Mouse (Mus musculus) A20 (cell line): ENCODE data around the gene Tdrkh.

ENCODE experiments used
- DNase-seq: peaks from one replicate; pipeline ENCODE4 v3.0.0-alpha.2; 2011; ENCODE audit warnings: low read depth, low spot score

Gene Tdrkh

DNA sequence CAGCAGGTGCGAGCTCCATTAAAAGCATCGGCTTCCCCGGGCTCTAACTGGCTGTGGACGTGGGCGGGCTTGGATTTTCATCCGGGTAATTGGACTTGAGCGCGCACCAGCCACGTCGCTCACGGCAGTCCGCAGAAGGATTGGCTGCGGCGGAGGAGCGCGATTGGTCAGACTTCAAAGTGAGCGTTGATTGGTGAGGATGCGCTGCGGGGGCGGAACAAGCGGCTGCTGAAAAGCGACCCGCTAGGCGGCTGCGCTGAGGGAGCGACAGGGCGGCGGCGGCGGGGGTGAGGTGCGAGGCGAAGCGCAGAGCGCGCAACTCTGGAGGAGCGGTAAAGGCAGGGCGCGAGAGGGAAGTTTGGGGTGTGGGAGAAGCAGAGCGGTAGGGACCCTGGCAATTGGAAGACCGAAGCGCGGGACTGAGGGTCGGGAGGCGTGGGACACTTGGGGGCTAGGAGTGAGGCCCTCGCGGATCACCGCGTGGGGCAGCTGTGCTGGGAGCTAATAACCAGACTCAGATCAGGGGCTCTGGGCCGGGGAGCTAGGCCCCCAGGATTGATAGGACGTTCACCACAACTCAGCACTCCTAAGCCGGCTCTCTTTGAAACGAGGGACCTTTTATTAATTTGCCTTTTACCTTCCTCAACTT, at the start of gene Tdrkh:
Tdrkh (plus strand) TSS at position 243 of the 649 bp plus-strand sequence.
- DNase-seq = no peak

DNA sequence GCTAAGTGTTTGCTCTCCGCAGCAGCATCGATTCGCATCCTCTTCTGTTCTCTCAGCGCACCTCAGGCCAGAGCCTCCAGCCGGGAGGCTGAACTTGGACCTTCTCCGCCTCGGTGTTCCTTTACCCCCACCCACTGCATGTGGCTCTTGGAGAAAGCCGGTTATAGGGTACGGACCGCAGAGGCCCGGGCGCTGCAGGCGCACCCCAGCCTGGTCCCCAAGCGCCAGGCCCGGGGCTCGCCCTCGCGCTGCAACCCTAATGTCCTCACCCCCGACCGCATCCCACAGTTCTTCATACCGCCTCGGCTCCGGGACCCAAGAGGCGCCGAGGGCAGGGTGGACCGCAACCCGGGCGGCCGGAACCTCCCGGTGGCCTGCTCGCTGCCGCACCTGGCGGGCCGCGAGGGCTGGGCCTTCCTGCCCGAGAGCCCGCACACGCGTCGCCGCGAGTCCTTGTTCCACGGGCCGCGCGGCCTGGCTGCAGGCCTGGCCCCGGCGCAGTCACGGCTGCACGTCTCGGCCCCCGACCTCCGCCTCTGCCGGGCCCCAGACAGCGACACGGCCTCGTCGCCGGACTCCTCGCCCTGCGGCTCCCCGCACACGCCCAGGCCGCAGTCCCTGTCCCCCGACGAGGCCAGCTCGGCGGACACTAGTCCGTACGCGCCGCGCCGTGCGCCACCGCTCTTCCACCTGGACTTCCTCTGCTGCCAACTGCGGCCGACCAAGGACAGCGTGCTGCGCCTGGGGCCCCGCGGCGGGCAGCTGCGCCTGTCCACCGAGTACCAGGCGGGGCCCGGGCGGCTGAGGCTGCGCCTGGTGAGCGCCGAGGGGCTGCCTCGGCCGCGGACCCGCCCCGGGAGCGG, 49.6 kb upstream of the Tdrkh start:
- no peak for DNase-seq

GRCm38 (mm10) chr3:94364154-94364526, 48.9 kb upstream of the Tdrkh start:
- DNase-seq = no peak

DNA sequence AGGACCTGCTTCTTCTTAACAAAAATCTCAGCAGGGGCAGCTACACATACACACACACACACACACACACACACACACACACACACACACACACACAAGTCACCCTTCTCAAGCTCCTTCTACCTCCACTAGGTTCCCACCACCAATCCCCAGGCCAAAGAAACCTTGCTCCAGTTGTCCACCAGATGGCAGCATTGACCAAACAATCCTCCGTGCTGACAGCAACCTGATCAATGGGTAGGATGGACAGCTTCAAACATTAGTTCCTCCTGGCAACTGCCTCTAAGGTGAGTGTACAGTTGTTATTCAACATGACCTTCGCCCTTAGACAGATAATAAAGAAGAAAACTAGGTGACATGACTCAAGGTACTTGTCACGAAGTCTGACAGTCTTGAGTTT, 46.3 kb upstream of the Tdrkh start:
- peak; percentile 83 for DNase-seq

GRCm38 (mm10) chr3:94367511-94367910, 45.6 kb upstream of the Tdrkh start:
- no peak for DNase-seq

DNA sequence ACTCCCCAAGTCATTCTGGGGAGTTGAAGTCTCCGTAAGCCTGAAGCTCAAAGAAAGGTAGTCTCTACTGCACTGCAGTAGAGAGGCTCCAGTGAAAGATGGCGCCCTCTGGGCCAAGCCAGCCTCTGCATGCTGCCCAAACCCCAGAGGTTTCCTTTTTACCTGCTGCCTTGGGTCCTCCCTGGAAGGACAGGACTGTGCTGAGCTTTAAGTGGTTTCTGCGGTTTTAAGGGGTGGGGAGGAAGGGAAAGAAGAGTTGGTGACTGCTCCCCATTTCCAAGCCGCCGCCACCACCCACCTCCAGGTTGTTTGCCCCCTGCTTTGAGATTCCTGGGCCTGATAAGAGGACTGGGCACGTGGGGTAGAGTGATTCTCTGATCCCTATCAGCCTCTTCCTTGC, 44.4 kb upstream of the Tdrkh start:
- DNase-seq = no peak

- DNase-seq = no peak
Measured at GRCm38 (mm10) chr3:94369709-94370108, 43.4 kb upstream of the Tdrkh start.

- DNase-seq = no peak
Measured at GRCm38 (mm10) chr3:94371637-94372036, 41.4 kb upstream of the Tdrkh start.

DNA sequence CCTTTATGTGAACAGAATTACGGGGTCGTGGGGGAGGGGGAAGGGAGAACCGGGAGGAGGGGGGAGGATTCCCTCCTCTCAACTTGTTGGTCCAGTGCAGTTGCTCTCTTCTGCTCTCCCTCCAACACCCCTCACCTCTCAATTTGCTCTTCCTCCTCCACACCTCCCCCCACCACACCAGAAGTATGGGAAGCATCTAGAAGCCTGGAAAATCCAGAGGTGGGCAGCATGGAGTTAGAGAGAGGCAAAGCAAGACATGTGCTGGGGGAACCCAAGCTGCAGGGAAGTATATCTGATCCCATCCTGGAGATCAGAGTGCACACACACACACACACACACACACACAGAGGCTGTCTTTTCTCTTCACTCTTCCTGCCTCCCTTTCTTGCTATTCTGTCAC, 41.0 kb upstream of the Tdrkh start:
- no peak for DNase-seq

- DNase-seq = no peak
Measured at GRCm38 (mm10) chr3:94372641-94373040, 40.4 kb upstream of the Tdrkh start, which contains the start of gene Rorc. Gene Rorc (plus strand): TSS chr3:94372794.

- no peak for DNase-seq
Measured at GRCm38 (mm10) chr3:94373090-94373489, 40.0 kb upstream of the Tdrkh start.

- no peak for DNase-seq
Measured at GRCm38 (mm10) chr3:94373597-94374011, 39.5 kb upstream of the Tdrkh start.

DNA sequence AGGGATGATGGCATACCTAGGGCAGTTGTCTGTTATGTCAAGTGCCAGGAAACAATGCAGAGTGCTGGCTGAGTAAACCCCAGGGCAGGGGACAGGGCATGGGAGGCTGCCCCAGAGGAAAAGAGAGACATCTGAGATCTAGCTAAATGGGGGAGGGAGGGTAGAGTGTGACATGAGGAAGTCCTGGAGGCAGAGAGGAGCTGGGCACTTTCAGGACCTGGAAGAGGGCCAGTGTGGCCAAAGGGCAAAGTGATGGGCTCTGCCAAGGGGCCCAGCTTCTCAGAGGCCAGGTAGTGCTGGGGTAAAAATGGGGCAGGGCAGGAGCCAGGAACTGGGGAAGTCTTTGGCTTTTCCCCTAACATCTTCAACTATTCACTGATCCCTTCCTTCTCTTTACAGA, 38.4 kb upstream of the Tdrkh start:
- DNase-seq = no peak

DNA sequence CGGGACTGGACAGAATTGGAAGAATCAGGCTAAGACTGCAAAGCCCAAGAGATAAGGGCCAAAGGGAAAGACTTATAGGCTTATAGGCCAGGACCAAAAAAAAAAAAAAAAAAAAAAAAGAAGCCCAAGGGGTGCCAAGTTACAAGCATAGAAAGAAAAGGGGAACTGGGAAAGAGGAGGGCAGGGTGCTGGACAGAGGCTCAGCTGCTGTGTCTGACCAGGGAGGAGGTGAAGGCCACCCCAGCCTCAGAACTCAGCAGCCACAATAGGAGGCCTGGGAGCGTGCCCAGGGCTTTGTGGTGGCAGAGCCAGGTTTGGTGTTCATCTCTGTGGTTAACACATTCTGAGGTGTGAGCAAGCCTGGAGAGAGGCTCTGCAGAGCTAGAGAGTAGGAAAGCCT, 37.9 kb upstream of the Tdrkh start:
- no peak for DNase-seq

DNA sequence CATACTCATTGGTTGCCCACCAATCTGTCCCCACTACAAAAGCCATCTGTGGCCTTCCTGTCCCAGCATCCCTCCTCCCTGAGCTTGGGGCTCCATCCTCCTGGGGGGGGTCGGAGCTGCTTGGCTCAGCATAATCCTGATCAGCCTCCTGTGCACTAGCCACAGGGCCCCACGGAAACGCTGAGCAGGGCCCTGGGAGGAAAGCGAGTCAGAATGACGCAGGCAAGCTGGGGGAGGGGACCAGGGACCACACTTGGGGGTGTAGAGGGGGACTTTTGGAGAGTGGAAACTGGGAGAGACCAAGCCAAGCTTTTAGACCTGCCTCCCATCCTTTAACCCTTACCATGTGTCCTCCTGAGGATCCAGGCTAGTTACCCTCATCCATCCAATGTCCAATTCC, 37.2 kb upstream of the Tdrkh start:
- DNase-seq = no peak

- no peak for DNase-seq
Measured at GRCm38 (mm10) chr3:94377028-94377923, 35.8 kb upstream of the Tdrkh start.

GRCm38 (mm10) chr3:94379831-94380510, 33.1 kb upstream of the Tdrkh start:
- no peak for DNase-seq

- DNase-seq = peak; percentile 10
Measured at GRCm38 (mm10) chr3:94382308-94382707, 30.8 kb upstream of the Tdrkh start.

GRCm38 (mm10) chr3:94383476-94383875, 29.6 kb upstream of the Tdrkh start:
- no peak for DNase-seq

DNA sequence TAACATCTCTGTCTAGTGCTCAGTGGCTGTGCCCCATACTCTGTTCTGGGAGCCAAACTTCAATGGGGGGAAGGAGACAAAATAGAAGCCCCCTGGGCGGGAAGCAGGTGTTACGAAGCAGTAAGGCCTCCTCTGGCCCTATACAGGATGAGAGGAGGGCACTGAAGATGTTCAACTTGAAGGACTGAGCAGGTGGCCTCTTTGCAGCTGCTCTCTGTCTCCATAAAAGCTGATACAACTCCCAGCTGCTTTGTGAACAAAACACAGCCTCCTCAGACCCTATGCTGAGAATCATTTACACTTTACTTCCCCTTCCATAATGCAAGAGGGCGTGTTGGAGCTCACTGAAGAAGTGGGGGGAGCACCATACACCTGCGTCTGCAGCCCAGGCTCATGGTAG, 26.4 kb upstream of the Tdrkh start:
- DNase-seq = peak; percentile 72

DNA sequence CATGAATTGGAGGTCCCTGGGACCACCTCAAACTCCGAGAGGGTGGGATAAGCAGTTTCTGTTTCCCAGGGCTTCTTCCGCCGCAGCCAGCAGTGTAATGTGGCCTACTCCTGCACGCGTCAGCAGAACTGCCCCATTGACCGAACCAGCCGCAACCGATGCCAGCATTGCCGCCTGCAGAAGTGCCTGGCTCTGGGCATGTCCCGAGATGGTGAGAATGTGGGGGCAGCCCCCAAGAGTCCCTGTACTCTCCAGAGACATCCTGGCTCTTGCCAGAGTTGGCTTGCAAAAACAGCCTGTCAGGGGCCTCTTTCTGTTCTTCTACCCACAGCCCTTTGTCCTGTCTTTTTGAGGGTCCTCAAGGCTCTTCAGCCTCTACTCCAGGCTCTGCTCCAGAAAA, 25.7 kb upstream of the Tdrkh start:
- no peak for DNase-seq
